Mouse (Mus musculus) large intestine, adult 2 months (tissue): ENCODE results near the gene Urgcp. TPM values are rescaled to one million over a fixed set of nuclear protein-coding genes. Genes with fewer than 3 reads are reported as not detected.
A peak's percentile ranks its signal among the peaks of the same experiment; 100 is the strongest.

Source experiments
- DNase-seq: peaks from one replicate; pipeline ENCODE4 v3.0.0-alpha.2; 2012; ENCODE audit warnings: low read depth, low spot score
- WGBS: fragments of 180-500 bp; shearing (Covaris S2); methylation state at CpG from one replicate; pipeline ENCODE4 v1.1.7; 2018; 5-methylcytosine and 5-hydroxymethylcytosine counted together
- polyA plus RNA-seq: library from polyadenylated mRNA; depleted of rRNA; stranded (reverse); fragments of >200 nt; gene quantifications from 2 replicates; pipeline ENCODE4 v1.2.3, GENCODE M21; 2012

Gene Urgcp
- polyA plus RNA-seq, 1 experiment, result 26.0 TPM

DNA sequence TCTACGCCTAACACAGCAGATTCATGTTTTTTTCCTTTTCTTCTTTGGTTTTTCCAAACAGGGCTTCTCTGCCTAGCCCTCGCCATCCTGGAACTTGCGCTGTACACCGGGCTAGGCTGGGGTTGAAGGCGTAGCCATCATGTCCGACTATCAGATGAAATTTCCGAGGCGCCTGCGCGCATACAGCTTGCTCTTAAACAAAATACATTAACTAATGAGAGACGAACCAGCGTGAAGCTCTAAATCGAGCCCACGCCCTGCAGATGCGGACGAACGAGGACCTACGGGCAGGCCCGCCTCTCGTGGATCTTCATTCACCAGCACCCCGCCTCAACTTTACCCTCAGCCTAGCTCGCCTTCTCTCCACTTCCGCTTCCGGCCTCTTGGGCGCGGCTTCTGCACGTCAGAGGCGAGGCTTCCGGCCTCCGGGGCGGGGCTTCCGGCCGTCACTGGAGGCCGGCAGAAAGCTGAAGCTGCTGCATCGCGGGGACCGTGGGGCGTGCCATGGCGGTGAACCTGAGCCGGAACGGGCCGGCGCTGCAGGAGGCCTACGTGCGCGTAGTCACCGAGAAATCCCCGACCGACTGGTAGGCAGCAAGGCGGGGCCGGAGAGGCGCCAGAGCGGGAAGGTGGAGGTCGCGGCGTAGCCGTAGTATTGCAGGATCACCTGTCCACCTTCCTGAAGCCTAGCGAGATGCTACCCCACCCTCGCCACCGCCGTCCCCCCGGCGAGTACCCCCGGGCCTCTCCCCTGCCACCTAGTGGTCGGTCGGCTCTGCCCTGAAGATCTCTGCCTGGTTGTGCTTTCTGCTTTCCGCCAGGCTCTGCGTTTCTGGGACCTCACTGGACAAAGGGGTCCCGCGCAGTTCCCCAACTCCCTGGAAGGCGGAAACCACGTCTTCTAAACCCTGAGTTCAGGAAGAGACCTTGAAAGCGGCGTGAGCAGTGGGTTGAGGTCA, 26.2 kb upstream of the Urgcp start, which contains the start of gene Dbnl:
Dbnl (plus strand) TSS at position 433 of the 959 bp plus-strand sequence.
- DNase-seq, result peak; percentile 88
- under 1% methylated on average over 74 of the region's 74 CpGs for WGBS

DNA sequence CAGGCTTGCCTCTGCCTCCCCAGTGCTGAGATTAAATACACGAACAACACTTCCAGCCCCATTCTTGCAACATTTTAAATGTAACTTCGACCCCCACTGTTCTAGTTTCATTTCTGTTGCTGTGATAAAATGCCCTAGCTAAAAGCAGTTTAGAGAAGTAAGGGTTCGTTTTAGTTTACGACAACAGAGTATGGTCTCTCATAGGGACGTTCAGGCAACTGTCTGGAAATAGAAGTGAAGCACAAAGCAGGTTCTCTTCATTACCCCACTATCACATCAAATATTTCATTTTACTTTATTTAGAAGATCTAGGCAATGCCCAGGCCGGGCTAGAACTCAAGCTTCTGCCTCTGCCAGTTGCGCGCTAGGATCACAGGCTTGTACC, 25.5 kb upstream of the Urgcp start:
- no peak for DNase-seq
- WGBS, result 29% methylated on average over 8 of the region's 8 CpGs

- DNase-seq, result no peak
These were observed 23.6 kb upstream of the Urgcp start for GRCm38 (mm10) chr11:5785732-5786131.

DNA sequence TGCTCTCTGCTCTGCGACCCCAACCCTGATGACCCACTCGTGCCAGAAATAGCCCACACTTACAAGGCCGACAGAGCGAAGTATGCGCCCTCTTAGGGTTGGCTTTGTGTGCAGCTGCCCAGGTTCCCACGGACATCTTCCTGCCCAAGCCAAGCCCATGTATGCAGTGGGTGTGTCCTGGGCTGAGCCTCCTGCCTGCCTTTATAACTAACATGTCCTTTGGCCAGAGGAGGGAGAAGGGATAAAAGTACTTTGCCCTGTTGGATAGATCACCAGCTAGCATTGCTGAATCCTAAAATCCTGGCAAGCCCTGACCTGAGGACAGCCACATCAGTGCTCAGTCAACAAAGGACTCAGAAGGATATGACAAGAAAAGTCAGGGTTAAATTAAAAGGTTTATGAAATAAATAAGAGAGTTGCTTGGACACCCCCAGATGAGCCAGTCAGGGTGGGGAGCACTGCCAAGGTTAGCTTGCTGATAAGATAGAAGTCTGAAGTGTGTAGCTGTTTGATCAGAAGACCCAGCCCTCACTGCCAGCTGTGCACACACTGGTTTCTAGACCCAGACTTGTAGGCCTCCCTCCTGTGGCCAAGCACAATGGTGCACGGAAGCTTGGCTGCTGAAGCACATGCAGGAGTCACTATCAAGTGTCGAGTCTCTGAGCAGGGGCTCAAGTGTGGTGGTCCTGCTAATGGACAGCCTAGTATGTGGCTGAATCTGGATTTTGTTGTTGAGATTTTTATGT, 20.2 kb upstream of the Urgcp start:
- DNase-seq, result peak; percentile 75
- WGBS, result 25% methylated on average over 8 of the region's 8 CpGs

DNA sequence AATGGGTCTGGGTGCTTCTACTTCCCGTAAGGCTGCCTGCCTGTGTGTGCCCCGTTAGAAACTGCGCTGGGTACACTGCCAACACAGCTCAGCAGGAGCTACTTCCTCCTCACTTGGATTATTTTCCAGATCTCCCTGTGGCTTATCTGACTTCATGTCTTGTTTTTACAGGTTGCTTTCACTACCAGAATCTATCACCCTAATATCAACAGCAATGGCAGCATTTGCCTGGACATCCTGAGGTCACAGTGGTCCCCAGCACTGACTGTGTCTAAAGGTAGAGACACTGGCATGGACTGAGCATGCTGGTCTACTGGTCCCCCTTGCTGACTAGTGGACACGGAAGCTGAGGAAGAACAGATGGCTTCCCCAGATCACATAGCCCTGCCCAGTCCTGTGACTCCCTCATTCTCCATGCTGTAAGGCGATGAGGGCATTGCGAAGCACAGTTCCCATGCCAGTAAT, 17.9 kb upstream of the Urgcp start:
- WGBS, result 90% methylated on average over 6 of the region's 6 CpGs
- no peak for DNase-seq

DNA sequence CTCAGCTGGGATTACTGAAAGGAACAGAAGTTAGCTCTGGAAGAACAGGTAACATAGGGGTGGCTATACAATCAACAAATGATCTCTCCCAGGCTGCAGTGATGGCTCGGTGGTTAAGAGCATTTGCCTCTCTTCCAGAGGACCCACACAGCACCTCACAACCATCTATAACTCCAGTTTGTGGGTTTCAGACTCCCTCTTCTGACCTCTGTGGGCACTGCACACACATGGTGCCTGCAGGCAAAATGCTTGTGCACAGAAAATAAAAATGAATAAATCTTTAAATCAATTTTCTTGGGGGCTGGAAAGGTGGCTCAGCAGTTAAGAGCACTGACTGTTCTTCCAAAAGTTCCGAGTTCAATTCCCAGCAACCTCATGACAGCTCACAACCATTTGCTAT, 16.3 kb upstream of the Urgcp start:
- no peak for DNase-seq
- WGBS, result 74% methylated on average over 2 of the region's 2 CpGs

- DNase-seq, result no peak
- WGBS, result 82% methylated on average over 6 of the region's 6 CpGs
These were observed 3.8 kb upstream of the Urgcp start for GRCm38 (mm10) chr11:5766019-5766418.

GRCm38 (mm10) chr11:5762633-5762982, 432 bp upstream of the Urgcp start:
- no peak for DNase-seq
- 7% methylated on average over 6 of the region's 6 CpGs for WGBS

- 85% methylated on average over 2 of the region's 2 CpGs for WGBS
- no peak for DNase-seq
These were observed 8.4 kb downstream of the Urgcp start for GRCm38 (mm10) chr11:5753755-5754154.

DNA sequence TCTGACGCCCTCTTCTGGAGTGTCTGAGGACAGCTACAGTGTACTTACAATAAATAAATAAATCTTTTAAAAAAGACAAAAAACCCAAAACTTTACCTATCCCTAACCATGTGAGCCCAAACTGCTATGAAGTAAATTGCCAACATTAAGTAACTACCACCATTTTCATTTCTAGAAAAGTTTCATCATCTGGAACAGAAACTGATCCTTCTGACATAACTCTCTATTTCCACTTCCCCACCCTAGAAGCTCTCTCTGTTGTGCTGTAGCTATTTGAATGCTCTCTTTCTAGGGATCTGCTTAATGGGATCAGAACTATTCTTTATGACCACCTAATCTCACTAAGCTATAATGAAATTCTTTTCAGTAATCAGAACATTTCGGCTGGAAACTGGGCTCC, 17.2 kb downstream of the Urgcp start:
- WGBS, result 81% methylated on average over 2 of the region's 2 CpGs
- DNase-seq, result no peak

DNA sequence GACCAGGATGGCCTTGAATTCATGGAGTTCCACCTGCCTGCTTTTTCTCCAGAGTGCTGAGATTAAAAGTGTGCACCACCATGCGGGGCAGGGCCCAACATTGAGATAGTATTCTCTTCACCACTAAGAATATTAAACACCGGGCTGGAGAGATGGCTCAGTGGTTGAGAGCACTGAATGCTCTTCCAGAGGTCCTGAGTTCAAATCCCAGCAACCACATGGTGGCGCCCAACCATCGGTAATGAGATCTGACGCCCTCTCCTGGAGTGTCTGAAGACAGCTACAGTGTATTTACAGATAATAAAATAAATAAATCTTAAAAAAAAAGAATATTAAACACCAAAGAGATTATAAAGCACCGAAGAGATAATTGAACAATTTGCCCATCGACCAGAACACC, 20.1 kb downstream of the Urgcp start:
- no peak for DNase-seq
- 60% methylated on average over 7 of the region's 7 CpGs for WGBS

- 1% methylated on average over 49 of the region's 50 CpGs for WGBS
- DNase-seq, result no peak
These were observed 21.1 kb downstream of the Urgcp start for GRCm38 (mm10) chr11:5740965-5741627.

DNA sequence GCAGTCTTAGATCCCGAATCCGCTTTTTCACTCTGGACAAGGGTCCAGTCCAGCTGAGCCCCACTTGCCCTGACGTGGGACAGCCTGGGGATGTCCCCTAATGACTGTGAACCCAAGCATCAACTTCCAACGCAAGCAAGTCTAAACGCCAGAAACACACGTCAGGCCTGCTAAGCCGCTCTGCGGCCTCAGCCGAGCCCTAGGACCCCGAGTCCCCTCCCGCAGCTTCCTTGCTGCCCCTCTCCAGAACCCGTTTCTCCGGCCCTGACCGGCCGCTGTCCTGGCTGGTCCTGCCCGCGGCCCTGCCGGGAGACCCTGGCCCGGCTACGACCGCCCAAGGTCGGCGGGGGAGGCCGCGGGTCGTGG, 21.6 kb downstream of the Urgcp start:
- WGBS, result 1% methylated on average over 26 of the region's 26 CpGs
- no peak for DNase-seq

GRCm38 (mm10) chr11:5739846-5740245, 22.3 kb downstream of the Urgcp start:
- WGBS, result 14% methylated on average over 3 of the region's 3 CpGs
- DNase-seq, result no peak

GRCm38 (mm10) chr11:5738888-5739632, 23.1 kb downstream of the Urgcp start:
- no peak for DNase-seq
- WGBS, result 80% methylated on average over 5 of the region's 5 CpGs

DNA sequence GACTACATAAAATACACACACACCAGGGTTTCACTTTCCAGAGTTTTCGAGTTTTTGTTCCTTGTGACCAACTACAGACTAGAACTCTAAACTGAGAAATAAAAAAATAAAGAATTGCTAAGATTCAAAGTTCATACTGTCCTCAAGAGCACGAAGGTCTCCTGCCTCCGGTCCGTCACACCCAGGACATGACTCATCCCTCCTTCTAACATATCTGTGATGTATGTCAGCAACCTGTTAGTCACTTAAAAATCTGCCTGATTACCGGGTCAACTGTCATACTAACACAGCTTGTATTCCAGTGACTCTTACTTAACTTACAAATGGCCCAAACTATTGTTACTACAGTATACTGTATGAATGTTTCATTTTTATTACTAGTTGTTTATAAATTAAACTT, 25.0 kb downstream of the Urgcp start:
- 19% methylated on average over 5 of the region's 5 CpGs for WGBS
- DNase-seq, result no peak

GRCm38 (mm10) chr11:5734323-5734722, 27.9 kb downstream of the Urgcp start:
- WGBS, result 53% methylated on average over 4 of the region's 4 CpGs
- DNase-seq, result no peak

GRCm38 (mm10) chr11:5732401-5732800, 29.8 kb downstream of the Urgcp start:
- 68% methylated on average over 5 of the region's 5 CpGs for WGBS
- no peak for DNase-seq

GRCm38 (mm10) chr11:5729582-5729981, 32.6 kb downstream of the Urgcp start:
- 92% methylated on average over 9 of the region's 9 CpGs for WGBS
- no peak for DNase-seq
